Mouse (Mus musculus): Measurements from ENCODE around the gene Pla2g4b.

Gene Pla2g4b

DNA sequence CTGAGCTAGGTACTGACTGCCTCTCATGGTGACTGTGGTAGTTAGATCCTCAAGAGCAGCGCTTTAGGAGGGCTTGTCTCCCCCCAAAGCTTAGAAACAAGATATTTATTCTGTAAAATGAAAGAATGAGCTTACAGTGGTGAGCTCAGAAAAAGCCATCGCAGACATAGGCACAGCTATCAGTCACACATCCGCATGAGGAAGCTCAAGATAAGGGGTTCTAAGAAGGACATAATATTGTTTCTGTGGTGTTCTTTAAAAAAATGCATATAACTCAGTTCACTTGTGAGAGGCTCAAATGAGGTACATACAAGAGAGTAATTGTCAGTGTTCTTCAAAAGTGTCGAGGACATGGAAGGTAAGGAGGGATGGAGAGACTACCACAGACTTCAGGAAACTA lies 17.3 kb upstream of the Pla2g4b start:
- no peak for DNase-seq (ENCODE audit: low spot score)

- no peak for DNase-seq (ENCODE audit: low spot score)
Observed at GRCm38 (mm10) chr2:120017599-120017998, 15.6 kb upstream of the Pla2g4b start.

- no peak for DNase-seq (ENCODE audit: low spot score)
Observed at GRCm38 (mm10) chr2:120024337-120024736, 8.9 kb upstream of the Pla2g4b start.

- DNase-seq (ENCODE audit: low spot score): peak; percentile 94
Observed at GRCm38 (mm10) chr2:120026984-120027949, 6.0 kb upstream of the Pla2g4b start, which contains the start of the genes Jmjd7 and Gm28042. Gene Jmjd7 (plus strand): TSS chr2:120027483. Gene Gm28042 (plus strand): TSS chr2:120027493.

GRCm38 (mm10) chr2:120027950-120028331 lies 5.3 kb upstream of the Pla2g4b start:
- DNase-seq (ENCODE audit: low spot score): no peak

GRCm38 (mm10) chr2:120030380-120030779 lies 2.8 kb upstream of the Pla2g4b start:
- DNase-seq (ENCODE audit: low spot score): no peak

DNA sequence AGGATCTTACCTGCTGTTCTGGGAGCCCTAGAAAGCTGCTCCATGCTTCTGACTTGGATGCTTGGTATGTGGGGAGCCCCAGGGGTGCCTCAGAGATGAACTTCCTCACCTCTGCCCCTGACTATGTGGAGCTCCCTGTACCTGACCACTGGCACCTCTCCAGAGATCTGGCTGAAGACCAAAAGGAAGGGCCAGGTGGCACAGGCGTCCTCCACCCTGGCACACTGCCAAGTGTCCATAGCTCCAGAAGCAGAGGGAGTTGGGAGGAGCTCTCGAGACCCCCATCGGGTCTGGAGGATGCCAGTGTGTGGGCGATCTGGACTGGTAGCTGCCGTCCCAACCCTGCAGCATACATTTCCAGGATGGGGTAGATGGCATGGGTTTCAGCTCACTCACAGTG lies 509 bp downstream of the Pla2g4b start:
- no peak for DNase-seq (ENCODE audit: low spot score)

DNA sequence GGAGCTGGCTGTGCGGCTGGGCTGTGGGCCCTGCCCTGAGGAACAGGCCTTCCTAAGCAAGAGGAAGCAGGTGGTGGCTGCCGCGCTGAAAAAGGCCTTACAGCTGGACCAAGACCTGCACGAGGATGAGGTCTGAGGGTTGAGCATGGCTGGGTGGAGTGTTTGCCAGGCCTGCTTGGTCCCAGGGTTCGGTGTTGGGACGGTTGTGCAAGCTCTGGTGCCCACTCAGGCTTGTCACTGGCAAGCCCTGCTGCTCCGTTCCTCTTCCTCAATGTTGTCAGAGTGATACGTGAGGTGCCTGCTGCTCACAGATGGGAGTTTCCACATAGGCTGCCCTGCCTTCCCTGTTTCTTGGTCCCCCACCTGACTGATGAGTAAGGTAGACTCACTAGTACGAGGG lies 4.5 kb downstream of the Pla2g4b start:
- DNase-seq (ENCODE audit: low spot score): no peak

- DNase-seq (ENCODE audit: low spot score): no peak
Observed at GRCm38 (mm10) chr2:120040991-120041390, 7.8 kb downstream of the Pla2g4b start.

- DNase-seq (ENCODE audit: low spot score): peak; percentile 47
Observed at GRCm38 (mm10) chr2:120044101-120044603, 10.9 kb downstream of the Pla2g4b start.

- DNase-seq (ENCODE audit: low spot score): no peak
Observed at GRCm38 (mm10) chr2:120044676-120045075, 11.5 kb downstream of the Pla2g4b start.

- no peak for DNase-seq (ENCODE audit: low spot score)
Observed at GRCm38 (mm10) chr2:120046486-120047310, 13.5 kb downstream of the Pla2g4b start.

GRCm38 (mm10) chr2:120048173-120048572 lies 15.0 kb downstream of the Pla2g4b start:
- DNase-seq (ENCODE audit: low spot score): no peak

DNA sequence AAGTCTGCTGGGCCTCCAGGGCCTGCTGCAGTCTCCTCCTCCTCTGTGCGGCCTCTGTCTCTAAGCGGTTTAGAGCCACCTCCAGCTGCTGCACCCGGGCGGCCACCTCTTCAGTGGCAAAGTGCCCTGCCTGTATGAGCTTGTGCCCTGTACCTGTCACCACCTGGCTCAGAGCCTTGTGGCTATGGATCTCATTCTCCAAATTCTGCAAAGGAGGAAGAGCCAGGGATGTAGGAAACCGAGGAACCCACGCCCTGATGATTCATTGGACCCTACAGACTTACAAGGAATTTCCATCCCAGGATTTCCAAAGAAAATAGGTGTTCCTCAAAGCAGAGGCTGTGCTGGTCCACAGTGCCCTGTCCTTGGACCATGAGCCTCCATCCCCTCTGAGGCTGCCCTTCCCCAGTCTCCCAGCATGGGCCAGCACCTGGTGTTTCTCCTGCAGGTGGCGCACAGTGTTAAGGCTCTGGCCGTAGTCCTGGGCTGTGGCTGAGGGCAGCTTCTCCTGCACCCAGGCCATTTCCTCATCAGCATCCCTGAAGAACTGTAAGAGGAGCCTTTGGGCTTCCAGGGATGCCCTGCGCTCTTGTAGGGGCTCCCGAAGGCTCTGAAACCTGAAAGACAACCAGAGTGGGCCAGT lies 16.5 kb downstream of the Pla2g4b start:
- peak; percentile 66 for DNase-seq (ENCODE audit: low spot score)

GRCm38 (mm10) chr2:120051405-120051804 lies 18.2 kb downstream of the Pla2g4b start:
- no peak for DNase-seq (ENCODE audit: low spot score)

DNA sequence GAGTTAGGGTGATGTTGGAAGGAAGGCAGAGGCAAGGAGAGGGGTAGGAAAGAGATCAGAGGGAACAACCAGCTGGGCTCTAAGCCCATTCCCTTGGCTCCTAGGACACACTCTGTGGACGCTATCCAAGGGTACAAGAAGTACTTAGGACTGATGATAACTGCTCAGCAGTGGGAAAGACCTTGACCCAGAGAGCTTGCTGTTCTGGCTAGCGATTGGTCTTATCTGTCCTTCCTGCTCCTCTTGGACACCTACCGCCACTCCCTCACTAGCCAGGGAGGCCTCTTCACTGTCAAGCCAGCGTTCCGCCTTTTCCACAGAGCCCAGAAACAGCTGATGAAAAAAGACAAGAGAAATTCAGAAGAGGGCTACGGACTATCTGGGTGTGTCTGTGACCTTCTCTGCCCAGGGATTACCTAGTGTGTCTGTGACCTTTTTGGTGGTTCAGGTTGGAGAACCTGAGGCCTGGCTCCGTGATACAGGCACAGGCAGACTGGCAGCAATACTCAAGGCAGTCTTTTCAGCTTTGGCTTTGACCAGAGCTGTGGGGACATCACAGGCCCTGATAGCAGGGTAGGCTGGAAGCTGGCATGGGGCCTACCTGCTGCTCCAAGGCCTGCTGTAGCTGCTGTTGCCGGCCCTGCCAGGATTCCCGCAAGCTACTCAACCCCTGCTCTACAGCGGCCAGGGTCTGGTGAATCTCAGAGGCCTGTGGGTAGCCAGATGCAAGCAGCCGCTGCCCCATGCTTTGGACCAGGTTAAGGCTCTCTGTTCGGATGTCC lies 21.7 kb downstream of the Pla2g4b start:
- no peak for DNase-seq (ENCODE audit: low spot score)

DNA sequence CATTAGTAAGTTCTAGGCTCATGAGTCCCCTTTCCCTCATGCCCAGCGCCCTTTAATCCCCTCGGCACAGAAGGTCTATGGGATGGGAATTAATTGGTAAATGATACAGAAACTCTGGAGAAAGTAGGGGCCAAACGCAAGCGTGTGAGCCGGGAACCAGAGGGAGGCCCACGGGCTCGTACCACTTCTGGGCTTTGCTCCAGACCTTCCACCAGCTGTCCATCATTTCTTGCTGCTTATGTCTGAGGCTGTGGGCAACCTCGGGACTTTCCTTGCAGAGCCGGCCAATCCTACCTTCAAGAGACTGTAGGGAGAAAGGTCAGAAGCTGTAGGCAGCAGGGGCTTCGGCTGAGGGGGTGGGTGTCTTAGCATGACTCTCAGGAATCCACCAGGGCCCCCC lies 22.7 kb downstream of the Pla2g4b start:
- no peak for DNase-seq (ENCODE audit: low spot score)

- no peak for DNase-seq (ENCODE audit: low spot score)
Observed at GRCm38 (mm10) chr2:120058818-120059217, 25.6 kb downstream of the Pla2g4b start.

- peak; percentile 50 for DNase-seq (ENCODE audit: low spot score)
Observed at GRCm38 (mm10) chr2:120059466-120059865, 26.2 kb downstream of the Pla2g4b start.

DNA sequence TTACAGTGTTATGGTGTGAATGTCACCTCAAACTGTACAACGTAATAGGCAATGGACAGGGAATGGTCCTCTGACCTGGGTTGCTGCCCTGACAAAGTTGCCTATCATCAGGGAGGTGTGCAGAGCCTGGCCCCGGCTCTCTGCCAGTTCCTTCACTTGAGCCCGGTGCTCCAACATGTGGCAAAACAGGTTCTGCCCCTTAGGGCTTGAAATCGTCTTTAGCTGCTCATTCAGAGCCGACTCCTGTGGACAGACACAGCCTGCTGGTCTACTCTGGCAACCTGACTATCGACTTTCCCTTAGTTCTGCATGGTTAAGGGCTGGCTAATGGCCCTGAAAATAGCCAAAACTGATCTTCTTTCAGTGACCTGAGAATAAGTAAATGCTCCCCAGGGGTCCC lies 27.0 kb downstream of the Pla2g4b start:
- DNase-seq (ENCODE audit: low spot score): peak; percentile 82

- no peak for DNase-seq (ENCODE audit: low spot score)
Observed at GRCm38 (mm10) chr2:120060651-120061050, 27.4 kb downstream of the Pla2g4b start.
